Mouse (Mus musculus) left cerebral cortex, adult 2 months (tissue): Measurements from ENCODE around the gene Chrna9. TPM values are rescaled to one million over a fixed set of nuclear protein-coding genes. Genes with fewer than 3 reads are reported as not detected.
"Not testable (repeated sequence)": the region's sequence is repeated elsewhere in the genome, so short reads cannot be mapped to it uniquely, and the experiment has no call there.

Experiments
- DNase-seq, 2 experiments: peaks; one replicate each; pipeline ENCODE4 v3.0.0; 2021 to 2022; ENCODE audit warnings: low spot score in 2 of 2, mixed read lengths in 1 of 2; ENCODE audit errors: extremely low spot score in 1 of 2
- H3K27ac ChIP-seq: fragments of 200-600 bp; 2 replicates; pipeline ENCODE4 v1.8.1; 2022
- H3K4me3 ChIP-seq: fragments of 200-600 bp; 2 replicates; pipeline ENCODE4 v1.8.1; 2022
- CTCF ChIP-seq: fragments of 200-600 bp; IDR thresholded peaks from 2 replicates; pipeline ENCODE4 v1.8.1; 2022; ENCODE audit warnings: antibody characterized with exemption, mild to moderate bottlenecking, moderate library complexity
- intact Hi-C: fragments of 180-260 bp; cut with DNase I; formaldehyde crosslinking; loops from one replicate; pipeline ENCODE4 v1.15.1; 2025
- total RNA-seq, 2 experiments: library from RNA; stranded (reverse); gene quantifications; 2 replicates each; pipeline ENCODE4 v1.2.3; 2021

Gene Chrna9
- total RNA-seq, 2 experiments from 2014 or later = not detected

DNA sequence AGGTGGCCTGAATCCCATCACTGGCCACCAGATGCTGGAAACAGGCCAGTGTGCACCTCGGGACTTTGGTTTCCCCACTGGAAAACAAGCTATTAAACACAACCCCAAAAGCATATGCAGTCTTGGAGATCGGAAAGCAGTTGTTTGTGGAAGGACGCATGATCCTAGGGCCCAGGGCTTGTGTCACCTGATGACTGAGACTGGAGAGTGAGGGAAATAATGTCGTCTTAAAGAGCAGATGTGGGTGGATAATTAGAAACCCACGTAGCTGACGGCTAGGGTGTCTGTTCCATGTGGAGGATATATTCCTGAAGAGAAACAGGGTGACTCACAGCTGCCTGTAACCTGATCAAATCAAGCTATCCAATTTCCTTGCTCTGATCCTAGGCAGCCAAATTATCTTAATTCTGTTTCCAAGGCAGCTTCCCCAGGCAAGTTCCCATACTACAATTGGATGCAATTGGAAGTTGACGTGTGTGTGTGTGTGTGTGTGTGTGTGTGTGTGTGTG, 31.1 kb downstream of the Chrna9 start:
- no peak for DNase-seq
- H3K27ac ChIP-seq = no peak overlapping the region
- intact Hi-C loops = no loop called here
- H3K4me3 ChIP-seq = no peak overlapping the region
- no peak for TF ChIP-seq CTCF

DNA sequence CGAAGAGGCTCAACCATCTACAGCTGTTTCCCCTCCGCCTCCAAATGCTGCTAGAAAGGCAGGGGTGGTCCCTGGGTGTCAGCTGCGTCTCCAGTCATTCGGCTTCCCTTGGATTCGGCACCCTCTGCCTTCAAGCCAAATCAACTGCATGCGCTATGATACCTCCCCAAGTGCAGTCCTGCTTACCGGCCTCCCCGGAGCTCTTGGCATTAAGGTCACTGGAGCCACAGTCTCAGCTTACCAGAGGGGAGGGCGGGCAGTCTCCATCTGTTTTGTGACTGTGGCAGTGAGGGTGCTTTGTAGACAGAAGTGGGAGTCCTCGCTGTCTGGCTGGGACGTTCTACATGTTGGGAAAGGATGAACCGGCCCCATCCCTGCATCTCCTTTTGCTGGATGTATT, 32.4 kb downstream of the Chrna9 start:
- no peak for TF ChIP-seq CTCF
- Histone ChIP-seq H3K4me3 (no peak overlapping the region), H3K27ac (no peak overlapping the region)
- intact Hi-C loops = no loop called here
- DNase-seq = no peak

DNA sequence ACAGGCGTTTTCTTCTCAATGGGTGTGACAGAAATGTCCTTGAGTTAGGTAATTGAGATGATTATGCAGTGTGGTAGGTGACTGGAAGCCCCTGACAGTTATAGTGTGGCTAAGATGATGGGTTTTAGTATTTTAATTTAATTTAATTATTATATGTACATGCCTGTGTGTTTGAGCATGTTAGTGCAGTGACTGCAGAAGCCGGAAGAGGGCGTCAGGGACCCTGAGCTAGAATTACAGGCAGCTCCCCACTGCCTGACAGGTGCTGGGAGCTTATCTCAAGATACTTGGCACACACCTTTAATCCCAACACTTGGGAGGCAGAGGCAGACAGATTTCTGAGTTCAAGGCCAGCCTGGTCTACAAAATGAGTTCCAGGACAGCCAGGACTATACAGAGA, 33.3 kb downstream of the Chrna9 start:
- no peak overlapping the region for H3K27ac ChIP-seq
- H3K4me3 ChIP-seq = no peak overlapping the region
- no peak for TF ChIP-seq CTCF
- intact Hi-C loops = no loop called here
- DNase-seq = no peak

- Histone ChIP-seq H3K27ac (no peak overlapping the region), H3K4me3 (no peak overlapping the region)
- intact Hi-C loops = no loop called here
- DNase-seq = no peak
- TF ChIP-seq CTCF = no peak
These were observed 38.5 kb downstream of the Chrna9 start for GRCm38 (mm10) chr5:65973189-65973588.

DNA sequence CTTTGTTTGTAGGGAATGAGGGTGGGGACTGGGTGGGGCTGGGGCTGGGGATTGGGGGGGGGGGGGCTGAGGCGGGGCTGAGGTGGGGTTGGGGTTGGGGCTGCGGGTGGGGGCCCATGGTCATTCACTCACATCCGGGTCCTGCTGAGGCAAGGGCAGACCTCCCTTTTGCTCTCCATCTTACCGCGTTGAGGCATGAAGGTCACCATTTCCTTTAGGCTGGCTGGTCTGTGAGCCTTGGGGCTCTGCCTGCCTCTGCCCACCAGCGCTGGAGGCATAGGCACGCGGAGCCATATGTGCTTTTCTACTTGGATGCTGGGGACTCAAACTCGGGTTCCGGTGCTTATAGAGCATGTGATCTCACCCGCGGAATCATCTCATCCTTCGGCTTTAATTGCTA, 41.0 kb downstream of the Chrna9 start:
- TF ChIP-seq CTCF = no peak
- no peak overlapping the region for H3K4me3 ChIP-seq
- DNase-seq = no peak
- intact Hi-C loops = no loop called here
- no peak overlapping the region for H3K27ac ChIP-seq

GRCm38 (mm10) chr5:65986426-65986825, 51.7 kb downstream of the Chrna9 start:
- H3K27ac ChIP-seq = no peak overlapping the region
- no peak for TF ChIP-seq CTCF
- H3K4me3 ChIP-seq = no peak overlapping the region
- intact Hi-C loops = no loop called here
- no peak for DNase-seq

DNA sequence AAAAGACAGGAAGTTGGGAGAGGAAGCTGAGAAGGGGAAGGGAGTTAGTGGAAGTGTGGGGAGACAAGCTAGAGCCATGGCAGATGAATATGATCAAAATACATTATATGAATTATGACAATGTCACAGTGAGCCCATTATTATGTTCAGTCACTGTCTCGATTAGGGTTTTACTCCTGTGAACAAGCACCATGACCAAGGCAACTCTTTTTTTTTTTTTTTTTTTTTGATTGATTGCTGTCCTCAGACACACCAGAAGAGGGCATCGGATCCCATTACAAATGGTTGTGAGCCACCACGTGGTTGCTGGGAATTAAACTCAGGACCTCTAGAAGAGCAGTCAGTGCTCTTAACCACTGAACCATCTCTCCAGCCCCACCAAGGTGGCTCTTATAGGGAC, 52.3 kb downstream of the Chrna9 start:
- H3K27ac ChIP-seq, intact Hi-C loops, H3K4me3 ChIP-seq, DNase-seq: not testable (repeated sequence)

GRCm38 (mm10) chr5:65991191-65991590, 56.5 kb downstream of the Chrna9 start:
- no peak for TF ChIP-seq CTCF
- Histone ChIP-seq H3K4me3 (no peak overlapping the region), H3K27ac (no peak overlapping the region)
- DNase-seq = no peak
- intact Hi-C loops = no loop called here

- Histone ChIP-seq H3K27ac (no peak overlapping the region), H3K4me3 (no peak overlapping the region)
- intact Hi-C loops = no loop called here
- no peak for TF ChIP-seq CTCF
- no peak for DNase-seq
These were observed 59.9 kb downstream of the Chrna9 start for GRCm38 (mm10) chr5:65994643-65995042.

DNA sequence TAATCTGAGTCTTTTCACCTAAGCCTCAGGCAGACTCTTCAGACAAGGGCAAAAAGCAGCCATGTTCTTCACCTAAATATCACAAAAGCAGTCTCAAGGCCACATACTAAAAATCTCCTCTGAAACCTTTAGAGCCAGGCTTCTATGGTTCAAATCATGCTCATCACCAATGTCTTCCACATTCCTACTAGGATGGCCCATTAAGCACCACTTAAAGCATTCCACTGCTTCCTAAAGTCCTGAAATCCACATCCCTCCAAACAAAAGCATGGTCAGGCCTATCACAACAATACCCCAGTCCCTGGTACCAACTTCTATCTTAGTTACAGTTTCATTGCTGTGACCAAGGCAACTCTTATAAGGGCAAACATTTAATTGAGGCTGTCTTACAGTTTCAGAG, 63.1 kb downstream of the Chrna9 start:
- intact Hi-C loops = no loop called here
- no peak for DNase-seq
- H3K27ac ChIP-seq = no peak overlapping the region
- TF ChIP-seq CTCF = no peak
- no peak overlapping the region for H3K4me3 ChIP-seq

- no peak for TF ChIP-seq CTCF
- intact Hi-C loops = no loop called here
- no peak overlapping the region for H3K4me3 ChIP-seq
- DNase-seq = no peak
- H3K27ac ChIP-seq = no peak overlapping the region
These were observed 64.4 kb downstream of the Chrna9 start for GRCm38 (mm10) chr5:65999106-65999505.

- no peak for TF ChIP-seq CTCF
- intact Hi-C loops = no loop called here
These were observed 65.4 kb downstream of the Chrna9 start for GRCm38 (mm10) chr5:66000074-66000473.

GRCm38 (mm10) chr5:66000567-66001125, 65.9 kb downstream of the Chrna9 start:
- no peak for DNase-seq
- no peak for TF ChIP-seq CTCF
- intact Hi-C loops = no loop called here
- no peak overlapping the region for H3K27ac ChIP-seq
- H3K4me3 ChIP-seq = no peak overlapping the region

More at GRCm38 (mm10) chr5:66000074-66000473, 65.4 kb downstream of the Chrna9 start:
- no peak overlapping the region for H3K27ac ChIP-seq
- DNase-seq = no peak
- no peak overlapping the region for H3K4me3 ChIP-seq
